Mouse (Mus musculus): ENCODE measurements at regions not wholly inside any gene's neighbourhood (a gene's known extent, or its start where the extent isn't known, plus 50 kb on each side); places are given as distances from the start of the nearest gene placed in this dataset.
"Not testable (repeated sequence)": the region's sequence is repeated elsewhere in the genome, so short reads cannot be mapped to it uniquely, and the experiment has no call there.

DNA sequence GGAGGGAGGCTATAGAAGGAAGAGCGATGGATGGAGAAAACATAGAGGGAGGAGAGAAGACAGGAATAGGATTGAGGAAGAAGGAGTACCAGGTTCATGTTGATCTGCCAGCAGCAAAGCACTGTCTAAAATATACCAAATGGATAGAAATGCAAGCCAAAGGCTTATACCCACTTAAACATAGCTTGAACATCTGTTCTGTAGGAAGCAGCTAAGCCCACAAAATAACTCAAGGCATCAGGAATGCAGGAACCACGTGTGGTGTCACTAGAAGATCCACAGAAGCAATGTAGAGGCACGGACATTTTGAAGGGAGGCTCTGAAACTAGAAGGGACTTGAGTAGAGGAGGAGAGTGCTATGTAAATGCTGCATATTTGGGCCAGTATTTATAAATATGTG lies 78.9 kb downstream of the Smgc start:
- Histone ChIP-seq H3K4me1 (replicated peaks) (no peaks in the 10 kb centered on the region), H3K9ac (no peak overlapping the region), H3K27ac (no peak overlapping the region), H3K36me3 (no peaks in the 10 kb centered on the region), H3K27me3 (no peaks in the 10 kb centered on the region), H3K4me2 (no peak overlapping the region), H3K9me3 (replicated peaks) (no peaks in the 10 kb centered on the region), H3K4me3 (no peak overlapping the region)
- WGBS = 61% methylated on average over 3 of the region's 3 CpGs
- ATAC-seq (replicated peaks; ENCODE audit: insufficient number of reproducible peaks, insufficient read depth, low FRiP score, low read depth) = no peak

DNA sequence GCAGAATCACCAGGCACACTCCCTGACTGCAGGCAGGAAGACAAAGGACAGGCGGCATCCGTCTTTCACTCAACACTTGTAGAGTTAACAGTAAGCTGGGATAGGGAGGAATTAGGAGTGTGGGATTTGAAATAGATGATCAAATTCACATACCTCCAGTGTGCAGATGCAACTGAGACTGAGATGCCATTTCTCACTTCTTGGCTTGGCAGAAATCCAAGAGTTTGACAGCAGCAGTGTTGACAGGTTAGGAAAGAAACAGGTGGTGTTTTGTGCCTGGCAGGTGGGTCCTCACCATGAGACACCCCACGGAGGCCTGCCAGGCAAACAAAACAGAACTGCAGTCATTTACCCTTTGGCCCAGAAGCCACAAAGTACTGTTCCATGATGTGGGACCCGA lies 79.8 kb downstream of the Smgc start:
- 34% methylated on average over 4 of the region's 4 CpGs for WGBS

DNA sequence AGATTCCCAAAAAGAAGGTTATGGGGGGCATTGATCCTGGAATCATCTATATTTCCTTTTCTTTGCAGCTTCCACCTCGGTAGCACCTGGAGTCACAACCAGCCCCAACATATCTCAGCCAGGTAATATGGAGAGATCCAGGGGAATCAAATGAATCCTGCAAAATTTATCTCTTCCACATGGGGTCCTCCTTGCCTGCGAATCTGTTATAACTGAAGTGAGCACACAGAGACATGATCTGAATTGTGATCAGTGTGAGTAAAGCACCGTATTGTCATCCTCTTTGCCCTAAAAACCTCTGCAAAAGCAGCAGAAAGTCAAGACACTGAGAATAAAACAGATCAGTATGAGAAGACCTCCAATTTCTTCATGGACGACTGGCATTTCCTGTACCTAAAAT lies 86.5 kb downstream of the Smgc start:
- 73% methylated on average over 4 of the region's 4 CpGs for WGBS
- ATAC-seq (replicated peaks; ENCODE audit: insufficient number of reproducible peaks, insufficient read depth, low FRiP score, low read depth) = no peak
- no peak overlapping the region for H3K9ac ChIP-seq

More for the DNA sequence above, 79.8 kb downstream of the Smgc start:
- ATAC-seq (replicated peaks; ENCODE audit: insufficient number of reproducible peaks, insufficient read depth, low FRiP score, low read depth) = no peak
- Histone ChIP-seq H3K4me3 (no peak overlapping the region), H3K4me2 (no peak overlapping the region), H3K9ac (no peak overlapping the region), H3K9me3 (replicated peaks) (no peaks in the 10 kb centered on the region), H3K4me1 (replicated peaks) (no peaks in the 10 kb centered on the region), H3K27me3 (no peaks in the 10 kb centered on the region), H3K36me3 (no peaks in the 10 kb centered on the region), H3K27ac (no peak overlapping the region)

DNA sequence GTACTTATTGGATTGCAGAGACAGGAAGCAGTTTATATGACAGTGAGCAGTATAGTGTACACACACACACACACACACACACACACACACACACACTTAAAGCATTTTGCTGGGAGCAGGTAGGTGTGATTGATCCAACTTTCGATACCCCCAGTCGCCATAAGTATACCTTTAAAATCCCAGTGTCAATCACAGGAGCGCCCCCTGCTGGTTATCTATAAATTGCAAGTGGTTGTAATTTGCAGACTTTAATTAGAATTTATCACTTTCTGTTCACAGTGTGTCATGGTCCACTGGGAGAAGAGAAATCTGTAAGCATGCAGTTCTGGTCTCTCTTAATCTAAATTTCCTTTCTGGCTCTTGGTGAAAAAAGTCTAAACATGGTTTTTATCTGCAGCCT lies 89.4 kb downstream of the Smgc start:
- ATAC-seq (replicated peaks; ENCODE audit: insufficient number of reproducible peaks, insufficient read depth, low FRiP score, low read depth) = no peak
- Histone ChIP-seq H3K9ac (no peak overlapping the region), H3K9me3 (replicated peaks) (no peaks in the 10 kb centered on the region), H3K4me1 (replicated peaks) (no peaks in the 10 kb centered on the region), H3K27me3 (no peaks in the 10 kb centered on the region), H3K4me2 (no peak overlapping the region), H3K4me3 (no peak overlapping the region), H3K27ac (no peak overlapping the region), H3K36me3 (no peaks in the 10 kb centered on the region)
- 17% methylated on average over 3 of the region's 3 CpGs for WGBS

More for the DNA sequence above, 86.5 kb downstream of the Smgc start:
- Histone ChIP-seq H3K9me3 (replicated peaks) (no peaks in the 10 kb centered on the region), H3K4me2 (no peak overlapping the region), H3K4me1 (replicated peaks) (no peaks in the 10 kb centered on the region), H3K4me3 (no peak overlapping the region), H3K36me3 (no peaks in the 10 kb centered on the region), H3K27ac (no peak overlapping the region), H3K27me3 (no peaks in the 10 kb centered on the region)

DNA sequence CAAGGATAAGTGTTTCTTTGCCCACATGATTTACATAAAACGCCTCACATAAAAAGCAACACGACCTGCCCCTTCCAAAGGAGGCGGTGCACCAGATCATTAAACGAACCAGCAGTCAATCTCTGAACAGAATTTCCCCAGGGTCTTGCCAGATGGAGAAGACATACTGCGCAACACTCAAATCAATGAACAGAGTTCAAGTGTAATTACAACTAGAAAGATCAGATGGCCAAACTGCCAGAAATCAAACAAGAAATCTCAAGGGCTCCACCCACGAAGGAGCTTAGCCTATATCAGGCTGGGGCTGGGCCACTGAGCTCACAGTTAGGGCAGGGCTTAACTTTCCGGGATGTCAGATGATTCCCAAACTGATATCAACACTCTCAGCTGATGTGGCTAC lies 90.4 kb downstream of the Smgc start:
- Histone ChIP-seq H3K9ac (no peak overlapping the region), H3K4me1 (replicated peaks) (no peaks in the 10 kb centered on the region), H3K36me3 (no peaks in the 10 kb centered on the region), H3K4me3 (no peak overlapping the region), H3K9me3 (replicated peaks) (no peaks in the 10 kb centered on the region), H3K27ac (no peak overlapping the region), H3K27me3 (no peaks in the 10 kb centered on the region), H3K4me2 (no peak overlapping the region)
- ATAC-seq (replicated peaks; ENCODE audit: insufficient number of reproducible peaks, insufficient read depth, low FRiP score, low read depth) = no peak
- WGBS = 71% methylated on average over 7 of the region's 7 CpGs

DNA sequence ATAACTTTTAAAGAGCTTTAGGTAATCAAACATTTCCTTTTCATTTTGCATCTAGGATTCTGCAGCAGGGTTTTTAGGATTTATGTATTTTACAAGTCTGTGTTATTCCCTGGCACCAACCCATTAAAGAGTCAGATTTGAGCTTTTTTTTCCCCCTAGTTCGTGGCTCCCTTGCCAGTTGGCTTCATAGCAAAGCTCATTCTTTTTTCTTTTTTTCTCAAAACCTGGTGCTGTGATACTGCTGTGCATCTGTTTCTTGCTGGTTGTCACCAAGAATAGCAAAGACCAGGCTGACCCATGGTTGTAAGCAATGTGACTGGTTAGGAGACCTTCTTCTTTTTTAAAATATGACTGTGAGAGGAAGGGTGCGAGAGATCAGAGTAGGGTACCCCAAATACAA lies 93.7 kb upstream of the Cntn1 start:
- no peak overlapping the region for H3K9ac ChIP-seq
- WGBS = 66% methylated on average over 2 of the region's 2 CpGs

DNA sequence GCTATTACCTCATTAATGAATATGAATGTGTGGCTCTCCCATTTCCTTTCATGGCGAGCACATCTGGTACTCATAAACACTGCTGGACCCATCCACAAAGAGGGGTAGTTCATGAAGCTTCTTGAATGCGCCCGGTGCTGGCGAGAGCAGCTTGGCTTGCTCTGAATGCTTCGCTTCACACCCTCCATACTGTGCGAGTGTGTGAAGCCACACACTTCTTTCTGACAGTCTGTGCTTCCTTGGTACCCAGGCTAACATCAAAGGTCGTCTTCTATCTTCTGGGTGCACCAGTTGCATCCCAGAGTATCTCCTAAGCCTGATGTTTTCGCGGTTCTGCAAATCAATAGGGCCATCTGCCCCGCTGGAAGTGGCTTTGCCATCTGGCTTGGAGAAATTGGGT lies 85.8 kb upstream of the Cntn1 start:
- 72% methylated on average over 10 of the region's 10 CpGs for WGBS
- Histone ChIP-seq H3K9ac (no peak overlapping the region), H3K27me3 (no peaks in the 10 kb centered on the region), H3K9me3 (replicated peaks) (no peaks in the 10 kb centered on the region), H3K4me2 (no peak overlapping the region), H3K4me3 (no peak overlapping the region), H3K4me1 (replicated peaks) (no peaks in the 10 kb centered on the region), H3K27ac (no peak overlapping the region), H3K36me3 (no peaks in the 10 kb centered on the region)
- ATAC-seq (replicated peaks; ENCODE audit: insufficient number of reproducible peaks, insufficient read depth, low FRiP score, low read depth) = no peak

More for the DNA sequence above, 93.7 kb upstream of the Cntn1 start:
- H3K27ac ChIP-seq = no peak overlapping the region
- H3K27me3 ChIP-seq = no peaks in the 10 kb centered on the region
- H3K9me3 ChIP-seq (replicated peaks) = no peaks in the 10 kb centered on the region
- no peak overlapping the region for H3K4me3 ChIP-seq
- H3K4me2 ChIP-seq = no peak overlapping the region
- no peak for ATAC-seq (replicated peaks; ENCODE audit: insufficient number of reproducible peaks, insufficient read depth, low FRiP score, low read depth)
- H3K36me3 ChIP-seq = no peaks in the 10 kb centered on the region
- H3K4me1 ChIP-seq (replicated peaks) = no peaks in the 10 kb centered on the region

DNA sequence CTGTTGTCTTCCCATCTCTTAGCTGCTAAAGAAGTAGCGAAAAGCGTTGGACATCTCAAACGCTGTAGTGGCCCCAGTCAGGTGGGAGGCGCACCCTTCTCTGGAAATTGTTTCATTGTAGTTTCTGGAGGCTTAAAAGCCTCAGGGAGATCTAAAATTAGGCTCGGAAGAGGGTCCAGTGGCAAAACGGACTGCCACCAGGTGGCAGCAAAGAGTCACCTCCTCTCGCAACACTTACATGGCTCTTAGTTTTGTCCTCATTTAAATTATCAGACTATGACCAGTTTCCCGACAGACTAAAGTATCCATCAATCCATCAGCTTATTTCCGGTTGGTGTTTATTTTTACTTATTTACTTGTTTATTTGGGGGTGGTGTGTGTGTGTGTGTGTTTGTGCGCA lies 81.6 kb upstream of the Cntn1 start:
- 19% methylated on average over 10 of the region's 10 CpGs for WGBS
- H3K4me1 ChIP-seq (replicated peaks) = no peaks in the 10 kb centered on the region

DNA sequence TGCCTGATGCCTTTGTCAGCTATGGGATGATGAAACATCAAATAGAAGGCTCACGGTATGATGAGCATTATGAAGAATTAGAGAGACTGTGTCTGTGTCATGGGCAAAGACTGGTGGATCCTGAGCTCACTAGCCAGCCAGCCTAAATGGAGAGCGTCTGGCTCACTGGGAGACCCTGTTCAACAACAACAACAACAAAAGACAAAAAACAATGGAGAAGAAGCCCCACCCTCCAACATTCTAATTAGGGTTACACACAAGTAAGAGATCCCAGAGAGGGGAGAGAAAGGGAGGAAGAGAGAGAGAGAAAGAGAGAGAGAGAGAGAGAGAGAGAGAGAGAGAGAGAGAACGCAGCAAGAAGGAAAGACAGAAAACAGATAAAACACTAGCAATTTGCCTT lies 79.6 kb upstream of the Cntn1 start:
- H3K4me1 ChIP-seq (replicated peaks) = no peaks in the 10 kb centered on the region
- no peak for ATAC-seq (replicated peaks; ENCODE audit: insufficient number of reproducible peaks, insufficient read depth, low FRiP score, low read depth)
- no peak overlapping the region for H3K4me3 ChIP-seq
- H3K9ac ChIP-seq = no peak overlapping the region
- no peak overlapping the region for H3K27ac ChIP-seq
- H3K36me3 ChIP-seq = no peaks in the 10 kb centered on the region
- H3K4me2 ChIP-seq = no peak overlapping the region
- H3K27me3 ChIP-seq = no peaks in the 10 kb centered on the region
- WGBS = 67% methylated on average over 3 of the region's 3 CpGs
- no peaks in the 10 kb centered on the region for H3K9me3 ChIP-seq (replicated peaks)

More for the DNA sequence above, 81.6 kb upstream of the Cntn1 start:
- Histone ChIP-seq H3K36me3 (no peaks in the 10 kb centered on the region), H3K4me3 (no peak overlapping the region), H3K4me2 (no peak overlapping the region), H3K27me3 (no peaks in the 10 kb centered on the region), H3K9me3 (replicated peaks) (no peaks in the 10 kb centered on the region), H3K27ac (no peak overlapping the region), H3K9ac (no peak overlapping the region)
- no peak for ATAC-seq (replicated peaks; ENCODE audit: insufficient number of reproducible peaks, insufficient read depth, low FRiP score, low read depth)

DNA sequence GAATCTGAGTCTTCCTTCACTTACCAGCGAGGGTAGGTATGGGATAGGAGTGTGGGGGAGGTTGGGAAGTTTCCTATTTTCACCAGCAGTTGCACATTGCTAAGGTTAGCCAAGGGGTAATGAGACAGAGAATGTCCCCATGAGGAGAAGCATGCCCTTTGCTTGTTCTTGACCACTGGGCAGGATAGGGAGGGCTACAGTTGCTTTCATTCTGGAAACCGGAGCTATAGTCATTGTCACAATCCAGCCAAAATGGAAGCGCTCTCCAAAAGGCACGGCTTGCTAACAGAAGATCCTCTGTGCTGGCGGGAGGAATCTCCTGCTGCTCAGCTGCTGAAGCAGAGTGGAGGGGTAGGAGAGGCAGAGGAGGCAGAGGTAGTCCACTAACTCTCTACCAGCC lies 79.1 kb upstream of the Cntn1 start:
- H3K36me3 ChIP-seq = no peaks in the 10 kb centered on the region
- H3K9me3 ChIP-seq (replicated peaks) = no peaks in the 10 kb centered on the region
- ATAC-seq (replicated peaks; ENCODE audit: insufficient number of reproducible peaks, insufficient read depth, low FRiP score, low read depth) = no peak
- no peak overlapping the region for H3K27ac ChIP-seq
- no peak overlapping the region for H3K9ac ChIP-seq
- H3K4me3 ChIP-seq = no peak overlapping the region
- no peaks in the 10 kb centered on the region for H3K4me1 ChIP-seq (replicated peaks)
- no peaks in the 10 kb centered on the region for H3K27me3 ChIP-seq
- 0 out of 2 replicates have a peak overlapping the region, but pooled peaks have one; percentile 15 for H3K4me2 ChIP-seq
- WGBS = 37% methylated on average over 5 of the region's 5 CpGs

DNA sequence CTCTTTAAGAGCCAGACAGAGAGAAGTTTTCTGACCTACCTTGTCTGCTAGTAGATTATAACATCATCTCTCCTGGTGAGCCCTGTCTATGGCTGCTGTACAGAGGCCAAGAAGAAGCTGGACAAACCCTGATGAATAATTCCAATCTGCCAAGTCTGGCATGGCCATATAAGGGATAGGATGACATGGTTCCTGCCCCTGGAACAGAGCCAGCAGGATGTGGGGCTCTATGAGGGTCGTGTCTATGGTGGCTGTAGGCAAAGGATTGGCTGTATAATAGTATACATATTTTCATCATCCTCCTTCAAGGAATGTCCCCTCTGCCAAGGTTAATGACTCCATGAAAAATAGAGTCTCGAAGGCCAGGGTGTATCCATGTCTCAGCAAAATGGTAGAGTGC lies 75.4 kb upstream of the Cntn1 start:
- H3K4me3 ChIP-seq = no peak overlapping the region
- H3K27ac ChIP-seq = no peak overlapping the region
- no peaks in the 10 kb centered on the region for H3K9me3 ChIP-seq (replicated peaks)
- no peaks in the 10 kb centered on the region for H3K4me1 ChIP-seq (replicated peaks)
- 64% methylated on average over 2 of the region's 2 CpGs for WGBS
- H3K9ac ChIP-seq = no peak overlapping the region
- no peak overlapping the region for H3K4me2 ChIP-seq
- ATAC-seq (replicated peaks; ENCODE audit: insufficient number of reproducible peaks, insufficient read depth, low FRiP score, low read depth) = no peak
- H3K36me3 ChIP-seq = no peaks in the 10 kb centered on the region
- H3K27me3 ChIP-seq = no peaks in the 10 kb centered on the region

DNA sequence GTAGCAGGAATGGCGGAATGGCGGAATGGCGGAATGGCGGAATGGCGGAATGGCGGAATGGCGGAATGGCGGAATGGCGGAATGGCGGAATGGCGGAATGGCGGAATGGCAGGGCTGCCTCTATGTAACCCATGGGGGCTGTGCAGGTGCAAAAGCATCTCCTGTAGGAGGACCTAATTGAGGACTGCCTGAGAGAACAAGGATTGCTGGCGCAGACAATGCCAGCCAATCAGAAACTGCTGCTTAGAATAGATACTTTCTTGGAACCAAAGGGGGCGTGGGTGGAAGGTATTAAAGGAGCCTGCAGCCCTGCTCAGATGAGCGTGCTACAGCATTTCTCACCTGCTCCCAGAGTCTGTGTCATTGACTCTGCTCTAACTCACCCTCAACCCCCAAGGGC lies 67.8 kb upstream of the Cntn1 start:
- ATAC-seq (replicated peaks; ENCODE audit: insufficient number of reproducible peaks, insufficient read depth, low FRiP score, low read depth); H3K9me3 ChIP-seq (replicated peaks); H3K4me1 ChIP-seq (replicated peaks); H3K27me3 ChIP-seq; H3K36me3 ChIP-seq; H3K27ac ChIP-seq; H3K4me2 ChIP-seq; H3K4me3 ChIP-seq; H3K9ac ChIP-seq: not testable (repeated sequence)
- 92% methylated on average over 15 of the region's 15 CpGs for WGBS

DNA sequence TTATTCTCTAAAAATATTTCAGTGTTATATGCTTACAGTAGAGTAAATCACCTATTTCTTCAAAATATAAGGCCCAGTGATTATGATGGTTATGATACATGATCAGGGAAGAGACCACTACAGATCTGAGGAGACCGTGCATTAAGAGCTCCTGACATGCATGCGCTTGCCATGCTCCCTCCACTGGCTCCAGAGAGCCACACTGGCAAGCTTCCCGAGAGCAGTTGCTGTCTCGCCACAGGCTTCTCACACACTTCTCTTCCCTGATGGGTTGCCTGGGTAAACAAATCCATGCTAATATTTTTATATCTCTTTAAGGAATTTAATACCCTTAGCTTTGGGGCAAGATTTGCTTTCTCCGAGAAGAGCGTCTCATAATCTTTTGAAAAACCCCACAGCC lies 50.9 kb upstream of the Cntn1 start:
- no peak for ATAC-seq (replicated peaks; ENCODE audit: insufficient number of reproducible peaks, insufficient read depth, low FRiP score, low read depth)
- Histone ChIP-seq H3K27ac (no peak overlapping the region), H3K9ac (no peak overlapping the region), H3K4me1 (replicated peaks) (no peaks in the 10 kb centered on the region), H3K9me3 (replicated peaks) (no peaks in the 10 kb centered on the region), H3K4me3 (no peak overlapping the region), H3K27me3 (no peaks in the 10 kb centered on the region), H3K36me3 (no peaks in the 10 kb centered on the region), H3K4me2 (no peak overlapping the region)
- WGBS = 64% methylated on average over 6 of the region's 6 CpGs
